Mouse (Mus musculus) heart, embryonic 12.5 days (tissue): ENCODE data around the gene Prkx. TPM values are rescaled to one million over a fixed set of nuclear protein-coding genes. Genes with fewer than 3 reads are reported as not detected.

Source experiments
- ATAC-seq: fragments of 200-750 bp; cut with Nextera tagmentation; 2 replicates; pipeline ENCODE4 v1.8.0; 2017; ENCODE audit warnings: moderate TSS enrichment, moderate library complexity; ENCODE audit not compliant: insufficient number of reproducible peaks, low FRiP score
- H3K27ac ChIP-seq: fragments of 300-500 bp; sonication (generic); 2 replicates; pipeline ENCODE4 v1.5.1; 2016; ENCODE audit warnings: mild to moderate bottlenecking, moderate library complexity; ENCODE audit not compliant: poor library complexity, severe bottlenecking
- H3K27me3 ChIP-seq: fragments of 300-500 bp; sonication (generic); replicated peaks from 2 replicates; pipeline ENCODE4 v1.6.1; 2016; ENCODE audit warnings: mild to moderate bottlenecking, moderate library complexity
- H3K36me3 ChIP-seq: fragments of 300-500 bp; sonication (generic); 2 replicates; pipeline ENCODE4 v1.6.1; 2016; ENCODE audit warnings: mild to moderate bottlenecking, moderate library complexity
- H3K4me1 ChIP-seq: fragments of 300-500 bp; sonication (generic); replicated peaks from 2 replicates; pipeline ENCODE4 v1.6.1; 2016; ENCODE audit warnings: mild to moderate bottlenecking
- H3K4me2 ChIP-seq: fragments of 300-500 bp; sonication (generic); 2 replicates; pipeline ENCODE4 v1.6.1; 2016; ENCODE audit warnings: mild to moderate bottlenecking, moderate library complexity
- H3K4me3 ChIP-seq: fragments of 300-500 bp; sonication (generic); 2 replicates; pipeline ENCODE4 v1.5.1; 2016; ENCODE audit warnings: mild to moderate bottlenecking
- H3K9ac ChIP-seq: fragments of 300-500 bp; sonication (generic); 2 replicates; pipeline ENCODE4 v1.6.1; 2016; ENCODE audit warnings: mild to moderate bottlenecking, moderate library complexity
- H3K9me3 ChIP-seq: fragments of 300-500 bp; sonication (generic); replicated peaks from 2 replicates; pipeline ENCODE4 v1.6.1; 2016; ENCODE audit warnings: mild to moderate bottlenecking, moderate library complexity
- whole genome bisulfite sequencing: fragments of 180-500 bp; shearing (Covaris S2); methylation state at CpG from one replicate; pipeline ENCODE4 v1.1.7; 2016; 5-methylcytosine and 5-hydroxymethylcytosine counted together
- polyA plus RNA-seq: library from polyadenylated mRNA; unstranded; fragments of >200 nt; fragmentation: Nextera tagmentation; extraction: Ambion mirVana; gene quantifications from 2 replicates; pipeline ENCODE4 v1.2.1, GENCODE M21; 2016

The Prkx gene
- polyA plus RNA-seq, result 11.4 and 12.7 TPM in 2 replicates

- Histone ChIP-seq H3K9me3 (no peaks in the 10 kb centered on the region), H3K4me3 (peak within 1 kb of the TSS; percentile 64), H3K36me3 (no peaks in the 10 kb centered on the region), H3K27ac (peak within 1 kb of the TSS; percentile 34; the same call in 1 of the 2 replicates), H3K4me1 (peaks cover 4% of the 10 kb centered on the region; the same call in 1 of the 2 replicates), H3K9ac (peak within 1 kb of the TSS; percentile 79), H3K27me3 (no peaks in the 10 kb centered on the region), H3K4me2 (peak within 1 kb of the TSS; percentile 75)
- WGBS, result 18% methylated on average over 18 of the region's 19 CpGs
- ATAC-seq, result peak; percentile 74
These were observed at the start of gene Prkx for GRCm38 (mm10) chrX:77796238-77796835. TSS of gene Prkx (minus strand) at chrX:77796278.

- Histone ChIP-seq H3K4me1 (no peaks in the 10 kb centered on the region), H3K27me3 (no peaks in the 10 kb centered on the region), H3K27ac (no peak overlapping the region), H3K9me3 (no peaks in the 10 kb centered on the region), H3K36me3 (no peaks in the 10 kb centered on the region), H3K9ac (no peak overlapping the region), H3K4me3 (no peak overlapping the region), H3K4me2 (no peak overlapping the region)
- 57% methylated on average over 6 of the region's 6 CpGs for WGBS
- no peak for ATAC-seq
These were observed 16.0 kb upstream of the Prkx start for GRCm38 (mm10) chrX:77812031-77812430.

GRCm38 (mm10) chrX:77810608-77811206 lies 14.6 kb upstream of the Prkx start:
- Histone ChIP-seq H3K9ac (no peak overlapping the region), H3K4me3 (peak overlapping the region; percentile 48), H3K4me2 (peak overlapping the region; percentile 55), H3K4me1 (no peaks in the 10 kb centered on the region), H3K27me3 (no peaks in the 10 kb centered on the region), H3K9me3 (no peaks in the 10 kb centered on the region), H3K27ac (peak overlapping the region; percentile 33; the same call in 1 of the 2 replicates), H3K36me3 (no peaks in the 10 kb centered on the region)
- 0 out of 2 replicates have a peak, but pooled peaks have one; percentile 36 for ATAC-seq
- 18% methylated on average over 17 of the region's 17 CpGs for WGBS

- Histone ChIP-seq H3K4me2 (no peak overlapping the region), H3K36me3 (no peaks in the 10 kb centered on the region)
- 22% methylated on average over 2 of the region's 2 CpGs for WGBS
These were observed 12.5 kb upstream of the Prkx start for GRCm38 (mm10) chrX:77808602-77809001.

GRCm38 (mm10) chrX:77802293-77802692 lies 6.2 kb upstream of the Prkx start:
- 62% methylated on average over 2 of the region's 2 CpGs for WGBS
- no peak for ATAC-seq

More at GRCm38 (mm10) chrX:77808602-77809001, 12.5 kb upstream of the Prkx start:
- Histone ChIP-seq H3K4me3 (no peak overlapping the region), H3K27me3 (no peaks in the 10 kb centered on the region), H3K9ac (no peak overlapping the region), H3K4me1 (no peaks in the 10 kb centered on the region), H3K27ac (no peak overlapping the region), H3K9me3 (no peaks in the 10 kb centered on the region)
- ATAC-seq, result no peak

GRCm38 (mm10) chrX:77801543-77801942 lies 5.5 kb upstream of the Prkx start:
- Histone ChIP-seq H3K27ac (no peak overlapping the region), H3K4me1 (no peaks in the 10 kb centered on the region), H3K9me3 (no peaks in the 10 kb centered on the region), H3K36me3 (no peaks in the 10 kb centered on the region), H3K4me2 (no peak overlapping the region), H3K9ac (no peak overlapping the region), H3K27me3 (no peaks in the 10 kb centered on the region), H3K4me3 (no peak overlapping the region)
- no peak for ATAC-seq
- 38% methylated on average over 1 of the region's 1 CpGs for WGBS

More at GRCm38 (mm10) chrX:77802293-77802692, 6.2 kb upstream of the Prkx start:
- H3K4me3 ChIP-seq, result no peak overlapping the region
- no peaks in the 10 kb centered on the region for H3K9me3 ChIP-seq
- no peaks in the 10 kb centered on the region for H3K36me3 ChIP-seq
- no peaks in the 10 kb centered on the region for H3K4me1 ChIP-seq
- H3K4me2 ChIP-seq, result no peak overlapping the region
- H3K27me3 ChIP-seq, result no peaks in the 10 kb centered on the region
- no peak overlapping the region for H3K9ac ChIP-seq
- no peak overlapping the region for H3K27ac ChIP-seq

GRCm38 (mm10) chrX:77799554-77799953 lies 3.5 kb upstream of the Prkx start:
- Histone ChIP-seq H3K9ac (no peak overlapping the region), H3K4me2 (no peak overlapping the region), H3K27ac (no peak overlapping the region), H3K36me3 (no peaks in the 10 kb centered on the region), H3K4me1 (no peaks in the 10 kb centered on the region), H3K9me3 (no peaks in the 10 kb centered on the region), H3K4me3 (no peak overlapping the region), H3K27me3 (no peaks in the 10 kb centered on the region)
- 65% methylated on average over 3 of the region's 3 CpGs for WGBS
- ATAC-seq, result no peak

- H3K27me3 ChIP-seq, result no peaks in the 10 kb centered on the region
- H3K4me1 ChIP-seq, result peaks cover 4% of the 10 kb centered on the region; the same call in 1 of the 2 replicates
- no peak overlapping the region for H3K9ac ChIP-seq
- ATAC-seq, result no peak
- no peaks in the 10 kb centered on the region for H3K36me3 ChIP-seq
- H3K27ac ChIP-seq, result no peak overlapping the region
- no peaks in the 10 kb centered on the region for H3K9me3 ChIP-seq
- no peak overlapping the region for H3K4me3 ChIP-seq
- no peak overlapping the region for H3K4me2 ChIP-seq
These were observed 1.7 kb upstream of the Prkx start for GRCm38 (mm10) chrX:77797801-77798200.

- Histone ChIP-seq H3K36me3 (no peaks in the 10 kb centered on the region), H3K9ac (no peak overlapping the region), H3K27ac (no peak overlapping the region), H3K27me3 (no peaks in the 10 kb centered on the region), H3K4me3 (no peak overlapping the region), H3K4me2 (peak overlapping the region; percentile 75; the same call in 1 of the 2 replicates), H3K4me1 (peaks cover 4% of the 10 kb centered on the region; the same call in 1 of the 2 replicates), H3K9me3 (no peaks in the 10 kb centered on the region)
- no peak for ATAC-seq
- WGBS, result 63% methylated on average over 1 of the region's 1 CpGs
These were observed 838 bp upstream of the Prkx start for GRCm38 (mm10) chrX:77796916-77797315.

- peak; percentile 97 for ATAC-seq
- no peaks in the 10 kb centered on the region for H3K9me3 ChIP-seq
- peak overlapping the region; percentile 64 for H3K4me3 ChIP-seq
- WGBS, result 9% methylated on average over 27 of the region's 30 CpGs
- H3K36me3 ChIP-seq, result no peaks in the 10 kb centered on the region
- 0 out of 2 replicates have a peak overlapping the region, but pooled peaks have one; percentile 34 for H3K27ac ChIP-seq
- peak overlapping the region; percentile 79 for H3K9ac ChIP-seq
- peak overlapping the region; percentile 75 for H3K4me2 ChIP-seq
- H3K4me1 ChIP-seq, result peaks cover 4% of the 10 kb centered on the region; the same call in 1 of the 2 replicates
- no peaks in the 10 kb centered on the region for H3K27me3 ChIP-seq
These were observed 262 bp downstream of the Prkx start for GRCm38 (mm10) chrX:77795858-77796174.

- Histone ChIP-seq H3K4me1 (peaks cover 4% of the 10 kb centered on the region; the same call in 1 of the 2 replicates), H3K4me2 (peak overlapping the region; percentile 75), H3K4me3 (peak overlapping the region; percentile 64), H3K27me3 (no peaks in the 10 kb centered on the region), H3K9ac (peak overlapping the region; percentile 79), H3K9me3 (no peaks in the 10 kb centered on the region), H3K27ac (no peak overlapping the region), H3K36me3 (no peaks in the 10 kb centered on the region)
- 15% methylated on average over 61 of the region's 61 CpGs for WGBS
- peak; percentile 70 for ATAC-seq
These were observed 868 bp downstream of the Prkx start for GRCm38 (mm10) chrX:77794962-77795857.
